Mouse (Mus musculus) spleen, postnatal 10 days (tissue): Measurements from ENCODE around the gene Atp6v1c2.

Source experiments
- DNase-seq, 2 experiments: peaks; one replicate each; pipeline ENCODE4 v3.0.0; 2021 to 2022; ENCODE audit warnings: low spot score in 2 of 2

Gene Atp6v1c2

DNA sequence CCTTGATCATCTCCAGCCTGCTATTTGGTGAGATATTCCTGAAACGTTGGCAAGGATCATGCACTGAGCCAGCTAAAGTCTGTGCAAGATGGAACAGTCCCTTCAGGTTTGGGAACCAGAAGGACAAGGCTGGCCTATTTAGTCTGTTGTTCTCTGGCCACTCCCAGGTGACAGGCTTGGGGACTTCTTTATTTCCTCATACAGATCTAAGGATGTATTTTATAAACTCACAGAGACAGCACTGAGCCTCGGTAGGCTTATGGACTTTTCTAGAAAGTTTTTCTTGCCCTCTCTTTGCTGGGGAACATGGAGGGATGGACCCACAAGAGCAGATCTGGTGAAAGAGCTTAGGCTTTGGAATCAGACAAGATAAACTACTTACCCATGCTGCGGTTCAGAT lies at the start of gene Atp6v1c2:
Gene Atp6v1c2 (minus strand): TSS at position 101 of the 400 bp plus-strand sequence.
- no peak for DNase-seq

DNA sequence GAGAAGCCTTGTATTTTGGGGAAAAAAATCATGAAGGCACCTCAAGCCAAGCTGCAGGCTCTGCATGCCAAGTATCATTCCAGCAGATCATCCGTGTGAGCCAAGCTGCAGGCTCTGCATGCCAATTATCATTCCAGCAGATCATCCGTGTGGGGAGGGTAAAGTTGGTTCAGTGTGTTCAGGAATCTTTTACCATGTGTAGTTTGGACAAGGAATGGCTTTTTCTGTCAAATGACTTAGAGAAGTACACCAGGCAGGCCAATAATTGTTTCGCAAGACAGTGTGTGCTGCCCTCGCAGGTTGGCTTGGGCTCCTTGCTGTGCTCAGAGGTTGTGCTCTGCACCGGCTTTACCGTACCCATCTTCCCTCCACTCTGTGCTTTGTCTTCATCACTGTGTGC lies 47.4 kb upstream of the Atp6v1c2 start:
- DNase-seq, result no peak

DNA sequence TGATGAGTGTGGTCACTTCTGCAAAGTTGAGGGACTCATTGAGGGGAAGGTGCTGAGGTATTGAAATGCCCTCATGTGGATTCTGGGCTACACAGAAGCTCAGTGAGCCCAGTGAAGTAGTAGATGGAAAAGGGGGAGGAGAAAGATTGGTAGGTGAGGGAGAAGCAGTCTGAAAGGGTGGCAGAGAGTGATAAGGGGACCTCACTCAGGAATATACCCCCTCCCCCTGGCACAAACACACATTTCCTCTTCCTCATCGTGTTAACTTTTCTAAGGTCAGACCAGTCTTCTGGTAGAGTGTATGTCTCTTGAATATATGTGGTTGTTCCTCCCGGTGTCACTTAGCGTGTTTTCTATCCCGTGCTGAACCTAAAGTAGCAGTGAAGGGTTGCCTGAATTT lies 46.1 kb upstream of the Atp6v1c2 start:
- no peak for DNase-seq

DNA sequence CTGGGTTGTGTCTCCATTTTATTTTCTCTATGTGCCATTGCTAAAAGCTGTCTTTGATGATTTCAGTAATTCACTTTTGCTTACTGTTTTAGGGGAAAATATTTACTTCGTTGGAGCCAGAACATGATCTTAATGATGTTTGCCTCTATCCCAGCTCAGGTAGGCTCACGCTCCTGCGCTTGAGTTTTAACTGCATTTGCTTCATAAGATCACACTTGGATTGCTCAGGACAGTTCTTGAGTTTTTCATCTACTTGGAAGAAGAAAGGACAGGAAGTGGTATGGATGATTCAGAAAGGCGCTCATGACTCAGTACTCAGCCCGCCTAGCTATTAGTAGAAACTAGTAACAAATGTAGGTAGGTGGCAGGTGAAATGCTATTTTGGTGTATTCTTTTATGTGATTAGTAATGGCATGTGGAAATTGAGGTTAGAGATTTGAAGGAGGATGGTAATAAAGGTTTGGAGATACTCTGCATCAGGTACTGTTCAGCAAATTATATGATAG lies 44.4 kb upstream of the Atp6v1c2 start:
- DNase-seq, result no peak

DNA sequence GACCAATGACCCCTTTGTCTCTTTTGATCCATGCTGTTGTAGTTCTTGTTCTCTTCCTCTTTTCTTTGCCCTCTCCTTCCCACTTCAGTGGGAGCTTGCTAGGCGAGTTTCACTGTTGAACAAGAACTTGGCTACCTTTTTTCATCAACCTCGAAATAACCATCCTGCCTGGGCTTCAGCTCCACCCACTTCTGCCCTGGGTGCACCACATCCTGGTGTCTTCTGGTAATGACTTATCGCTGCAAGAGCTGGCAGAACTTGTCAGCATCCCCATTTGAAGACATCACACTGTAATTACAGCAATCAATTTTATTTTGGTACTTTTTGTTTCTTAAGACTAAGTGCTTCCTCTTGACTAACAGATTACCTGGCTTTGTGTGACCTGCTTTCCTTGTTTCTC lies 43.5 kb upstream of the Atp6v1c2 start:
- DNase-seq, result no peak

DNA sequence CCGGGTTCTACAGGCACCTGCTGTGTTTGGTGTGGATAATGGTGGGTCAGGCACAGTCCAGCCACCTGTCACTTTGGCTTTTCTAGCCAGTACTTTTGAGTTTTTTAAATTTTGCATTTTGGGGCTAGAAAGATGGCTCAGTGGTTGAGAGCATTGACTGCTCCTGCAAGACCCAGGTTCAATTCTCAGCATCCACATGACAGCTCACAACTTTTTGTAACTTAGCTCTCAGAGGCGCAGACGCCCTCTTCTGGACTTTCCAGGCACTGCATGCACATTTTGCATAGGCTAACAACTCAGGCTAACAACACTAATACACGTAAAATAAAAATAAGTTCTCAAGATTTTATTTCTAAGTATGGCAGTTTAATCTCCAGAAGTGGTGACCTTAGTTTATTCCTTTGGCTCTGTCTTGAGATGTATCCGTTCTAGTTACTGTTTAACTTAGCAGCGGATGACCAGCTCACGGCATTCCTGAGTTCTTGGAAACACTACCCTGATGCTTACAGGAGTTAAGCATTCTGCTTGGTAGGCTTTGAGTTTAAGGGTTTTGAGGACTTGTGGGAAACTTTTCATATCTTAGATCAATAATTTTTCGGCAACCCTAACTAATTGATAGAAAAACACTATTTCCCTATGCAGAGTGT lies 42.6 kb upstream of the Atp6v1c2 start:
- peak; percentile 17 to 58 for DNase-seq

DNA sequence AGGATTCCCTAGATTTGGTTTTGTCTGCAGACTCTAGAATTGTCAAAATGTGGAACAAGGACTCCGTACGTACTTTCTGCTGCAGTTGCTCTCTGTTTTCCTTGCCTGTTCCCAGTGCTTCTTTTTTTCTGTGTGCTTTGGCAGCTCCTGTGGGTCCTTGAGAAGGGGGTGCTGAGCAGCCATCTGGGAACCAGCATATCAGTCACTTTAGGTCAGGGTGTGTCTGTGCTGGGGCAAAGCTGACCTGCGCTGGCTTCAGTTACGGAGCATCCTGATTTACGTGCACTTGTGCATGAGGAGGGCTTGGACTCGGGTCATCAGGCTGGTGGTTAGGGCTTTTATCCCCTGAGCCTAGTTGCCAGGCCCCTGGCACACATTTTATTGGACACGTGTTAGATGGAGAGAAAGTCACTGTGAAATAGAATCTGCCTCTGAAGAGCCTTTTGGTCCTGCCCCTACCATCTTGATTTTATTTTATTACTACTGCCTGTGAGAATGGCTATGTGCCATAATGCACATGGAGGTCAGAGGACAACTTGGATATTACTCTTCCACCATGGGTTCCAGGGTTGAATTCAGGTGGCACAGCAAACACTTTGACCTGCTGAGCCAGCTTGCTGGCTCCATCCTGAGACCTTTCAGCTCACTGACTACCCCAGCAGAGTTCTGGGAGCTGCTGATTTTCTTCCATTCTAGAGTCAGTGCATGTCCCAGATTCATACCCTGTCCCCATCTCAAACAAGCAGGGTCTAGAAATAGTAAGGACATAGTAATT lies 40.6 kb upstream of the Atp6v1c2 start:
- no peak for DNase-seq

DNA sequence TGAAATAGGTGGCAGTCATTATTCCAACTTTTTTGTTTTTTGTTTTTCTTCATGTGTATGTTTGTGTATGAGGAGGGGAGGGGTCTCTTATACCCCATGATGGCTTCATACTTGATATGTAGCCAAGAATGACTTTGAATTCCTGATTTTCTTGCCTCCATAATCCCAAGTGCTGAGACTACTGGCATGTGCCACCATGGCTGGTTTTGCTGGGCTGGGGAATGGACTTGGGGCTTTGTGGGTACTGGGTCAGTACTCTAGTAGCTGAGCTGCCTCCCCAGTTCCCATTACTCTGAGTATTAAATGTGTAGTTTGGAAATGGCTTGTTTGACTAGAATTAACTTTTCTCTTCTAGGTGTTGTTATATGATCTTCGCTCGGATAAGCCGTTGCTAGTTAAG lies 40.0 kb upstream of the Atp6v1c2 start:
- no peak for DNase-seq

DNA sequence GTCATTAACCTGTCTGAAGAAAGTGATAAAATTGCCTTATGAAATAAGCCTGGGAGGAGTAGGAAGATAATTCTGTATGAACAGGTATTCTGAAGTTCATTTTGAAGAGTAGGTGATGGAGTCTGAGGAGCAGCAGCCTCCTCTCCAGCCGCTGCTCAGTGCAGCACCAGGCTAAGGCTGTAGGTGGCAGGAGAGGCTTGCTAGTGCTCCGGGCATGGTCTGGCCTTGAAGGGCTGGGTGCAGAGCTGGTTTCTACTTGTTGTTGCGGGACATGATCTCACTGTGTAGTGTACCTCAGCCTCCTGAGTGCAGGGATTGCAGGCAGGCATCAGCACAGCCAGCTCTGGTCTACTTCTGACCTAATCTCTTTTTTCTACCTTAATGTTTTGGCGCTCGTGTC lies 37.8 kb upstream of the Atp6v1c2 start:
- peak; percentile 19 to 65 for DNase-seq

DNA sequence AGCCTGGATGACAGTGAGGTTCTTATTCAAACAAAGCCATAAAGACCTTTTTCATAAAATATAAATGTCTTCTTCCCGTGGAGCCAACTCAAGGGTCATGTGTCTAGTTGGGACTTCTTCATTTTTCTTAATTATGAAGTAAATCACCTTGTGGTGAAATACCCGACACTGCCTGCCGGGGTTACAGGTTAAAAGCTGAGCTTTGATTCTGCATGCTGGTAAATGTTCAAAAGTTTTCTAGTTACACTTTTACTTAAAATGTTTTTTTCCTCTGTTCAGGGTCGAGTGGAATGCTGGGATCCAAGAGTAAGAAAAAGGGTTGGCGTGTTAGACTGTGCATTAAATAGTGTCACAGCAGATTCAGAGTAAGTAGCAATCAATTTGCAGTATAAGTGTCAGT lies 33.2 kb upstream of the Atp6v1c2 start:
- DNase-seq, result no peak

DNA sequence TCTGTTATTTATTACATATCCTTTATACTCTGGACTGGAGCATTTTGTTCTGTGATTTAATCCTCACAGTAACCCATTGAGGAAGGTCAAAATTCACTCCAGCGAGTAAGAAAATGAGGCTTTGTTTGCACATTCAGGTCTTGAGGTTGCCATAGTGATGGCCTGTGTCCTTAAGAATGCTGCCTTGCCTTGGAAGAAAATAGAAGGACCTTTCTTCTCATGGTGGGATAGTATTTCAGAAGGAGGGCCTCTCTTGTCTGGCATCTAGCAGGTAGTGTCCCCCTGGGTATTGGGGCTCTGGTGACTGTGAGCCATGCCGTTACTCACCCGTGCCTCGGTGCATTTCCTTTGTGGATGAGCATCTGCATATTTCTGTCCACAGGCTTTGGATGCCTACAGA lies 31.5 kb upstream of the Atp6v1c2 start:
- DNase-seq, result no peak

DNA sequence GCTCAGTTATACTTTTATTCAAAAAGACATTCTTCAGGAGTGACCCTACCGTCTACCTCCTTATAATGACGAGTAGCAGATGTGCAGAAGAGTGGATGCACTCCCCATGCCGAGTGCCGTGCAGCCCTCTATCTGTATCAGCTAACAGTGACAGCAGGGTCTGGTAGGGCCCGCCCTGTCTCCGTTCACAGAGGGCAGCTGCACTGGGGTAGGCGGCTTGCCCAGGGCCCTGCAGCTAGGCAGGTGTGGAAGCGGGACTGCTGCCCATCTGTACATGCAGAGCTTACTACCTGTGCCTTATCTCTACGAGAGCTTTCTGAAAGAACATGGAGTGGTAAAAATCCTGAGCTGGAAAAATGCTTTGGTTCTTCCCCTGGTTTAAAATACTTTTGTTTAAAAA lies 30.9 kb upstream of the Atp6v1c2 start:
- DNase-seq, result no peak

DNA sequence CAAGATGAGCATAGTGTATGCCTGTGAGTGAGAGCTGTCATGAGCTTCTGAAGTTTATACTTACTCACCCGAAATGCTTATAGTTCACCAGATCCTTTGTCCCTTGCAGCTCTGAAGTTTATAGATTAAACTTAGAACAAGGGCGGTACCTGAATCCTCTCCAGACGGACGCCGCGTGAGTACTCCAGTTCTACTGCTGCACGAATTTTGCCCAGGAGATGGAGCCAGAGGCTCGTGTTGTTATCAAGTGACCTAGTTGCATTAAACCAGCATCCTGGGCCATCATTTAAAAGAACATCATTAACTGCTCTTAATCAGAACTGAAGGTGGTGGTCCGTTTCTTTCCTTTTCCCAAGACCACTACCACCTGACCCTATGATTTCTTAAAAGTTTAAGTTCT lies 29.8 kb upstream of the Atp6v1c2 start:
- peak in 1 of 2 experiments; percentile 23 for DNase-seq

DNA sequence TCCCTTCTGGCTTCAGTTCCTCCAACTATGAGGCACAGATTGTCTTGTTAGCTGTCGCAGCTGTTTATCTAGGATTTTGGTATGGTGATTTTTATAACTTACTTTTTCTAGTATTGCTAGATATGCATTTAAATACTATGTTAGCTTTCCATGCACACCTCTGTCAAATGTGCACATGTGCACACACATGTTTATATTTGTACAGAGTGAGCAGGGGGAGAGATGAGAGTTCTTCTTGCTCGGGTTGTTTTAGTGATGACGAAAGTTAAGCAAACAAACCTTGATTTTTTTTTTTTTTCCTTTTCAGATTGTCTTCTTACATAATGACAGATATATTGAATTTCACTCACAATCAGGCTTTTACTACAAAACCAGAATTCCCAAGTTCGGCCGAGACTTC lies 28.6 kb upstream of the Atp6v1c2 start:
- no peak for DNase-seq

DNA sequence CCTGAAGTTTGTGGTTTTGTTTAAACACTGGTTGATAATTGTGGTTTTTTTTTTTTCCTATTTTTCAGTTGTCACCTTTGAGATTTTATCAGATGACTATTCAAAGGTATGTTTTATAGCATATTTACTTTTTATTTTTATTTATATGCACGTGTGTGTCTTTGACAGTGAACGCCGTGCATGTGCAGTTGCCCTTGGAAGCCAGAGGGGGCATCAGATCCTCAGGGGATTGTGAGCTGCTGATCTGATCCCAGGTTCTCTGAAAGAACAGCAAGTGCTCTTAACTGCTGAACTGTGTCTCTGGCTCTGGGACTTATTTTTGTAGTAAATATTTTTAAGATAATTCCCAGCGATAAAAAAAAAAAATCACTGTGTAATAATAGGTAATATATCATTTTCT lies 27.7 kb upstream of the Atp6v1c2 start:
- no peak for DNase-seq

DNA sequence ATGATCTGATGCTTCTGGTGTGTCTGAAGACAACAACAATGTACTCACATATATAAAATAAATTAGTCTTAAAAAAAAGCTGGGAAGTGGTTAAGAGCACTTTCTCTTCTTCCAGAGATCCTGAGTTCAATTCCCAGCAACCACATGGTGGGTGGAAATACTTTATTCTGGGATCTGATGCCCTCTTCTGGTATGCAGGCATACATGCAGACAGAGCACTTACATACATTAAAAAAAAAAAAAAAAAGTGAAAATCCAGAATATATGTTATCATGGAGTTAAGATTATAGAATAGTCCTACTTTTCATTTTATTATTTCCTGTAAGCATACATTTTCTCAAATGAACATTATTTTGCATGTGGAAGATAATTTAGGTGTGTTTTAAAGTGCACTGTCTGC lies 20.9 kb upstream of the Atp6v1c2 start:
- DNase-seq, result no peak

DNA sequence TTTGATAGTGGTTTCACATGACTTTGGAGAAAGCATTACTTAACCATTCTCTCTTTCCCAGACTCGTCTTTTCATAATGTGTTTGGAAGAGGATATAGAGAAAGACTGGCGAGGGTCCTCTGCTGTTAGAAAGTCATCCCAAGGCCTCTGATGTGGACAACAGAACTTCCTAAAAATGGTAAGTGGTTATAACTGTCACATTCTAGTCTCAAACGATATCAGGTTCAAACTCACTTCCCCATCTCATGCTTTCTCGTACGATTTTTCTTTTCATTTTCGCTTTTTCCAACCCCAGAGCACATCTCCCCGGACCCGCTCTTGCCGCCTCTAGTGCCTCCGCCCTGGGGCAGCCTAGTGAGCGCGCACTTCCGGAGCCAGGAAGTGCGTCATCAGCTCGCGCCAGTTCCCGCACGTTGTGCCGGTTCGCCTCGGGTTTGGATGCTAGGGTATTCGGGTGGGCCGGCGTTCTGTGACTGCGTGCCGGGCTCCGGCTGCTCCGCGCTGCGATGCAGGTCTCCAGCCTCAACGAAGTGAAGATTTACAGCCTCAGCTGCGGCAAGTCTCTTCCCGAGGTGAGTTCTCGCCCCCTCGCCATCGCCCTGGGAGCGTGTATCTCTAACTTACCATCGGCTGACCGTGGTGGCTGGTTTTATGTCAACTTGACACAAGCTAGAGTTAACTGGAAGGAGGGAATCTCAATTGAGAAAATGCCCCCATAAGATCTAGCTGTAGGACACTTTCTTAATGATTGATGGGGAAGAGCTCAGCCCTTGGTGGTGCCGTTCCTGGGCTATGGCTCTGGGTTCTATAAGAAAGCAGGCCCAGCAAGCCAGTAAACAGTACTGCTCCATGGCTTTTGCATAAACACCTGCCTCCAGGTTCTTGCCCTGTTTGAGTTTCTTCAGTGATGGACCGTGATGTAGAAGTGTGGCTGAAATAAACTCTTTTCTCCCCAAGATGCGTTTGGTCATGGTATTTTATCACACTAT lies 19.2 kb upstream of the Atp6v1c2 start, which contains the start of gene Nol10:
Gene Nol10 (plus strand): TSS at position 411 of the 989 bp plus-strand sequence.
- DNase-seq, result peak; percentile 69 to 93

DNA sequence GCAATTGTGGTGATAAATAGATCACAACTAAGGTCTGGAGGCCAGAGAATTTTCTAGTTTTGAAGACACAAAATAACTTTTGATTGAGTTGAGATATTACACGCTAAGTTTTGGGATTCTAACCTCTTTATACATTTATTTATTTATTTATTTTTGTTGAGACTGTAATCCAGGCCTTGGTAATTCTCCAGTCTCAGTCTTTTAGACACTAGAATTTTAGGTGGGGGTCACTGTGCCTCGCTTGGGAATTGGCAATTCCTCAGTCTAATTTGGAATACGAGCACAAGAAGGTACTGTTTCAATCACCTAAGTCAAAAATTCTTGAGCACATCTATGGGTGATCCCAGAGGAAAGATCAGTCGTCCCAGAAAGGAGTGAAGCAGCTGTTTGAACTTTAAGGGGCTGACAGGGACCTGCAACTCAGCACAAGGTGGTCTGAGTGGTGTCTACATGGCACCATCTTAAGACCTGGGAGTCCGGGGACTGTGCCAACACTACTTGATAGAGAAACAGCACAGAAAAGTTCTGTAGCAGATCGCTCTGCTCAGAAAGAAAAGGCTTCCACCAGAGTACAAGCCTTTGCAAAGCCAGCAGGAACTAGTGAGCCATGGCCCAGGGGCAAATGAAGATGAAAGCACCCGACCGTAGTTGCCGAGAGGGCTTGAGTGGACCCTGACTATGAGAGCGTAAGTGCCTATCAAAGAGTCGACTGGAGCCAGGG lies 18.3 kb upstream of the Atp6v1c2 start:
- peak; percentile 26 to 28 for DNase-seq

DNA sequence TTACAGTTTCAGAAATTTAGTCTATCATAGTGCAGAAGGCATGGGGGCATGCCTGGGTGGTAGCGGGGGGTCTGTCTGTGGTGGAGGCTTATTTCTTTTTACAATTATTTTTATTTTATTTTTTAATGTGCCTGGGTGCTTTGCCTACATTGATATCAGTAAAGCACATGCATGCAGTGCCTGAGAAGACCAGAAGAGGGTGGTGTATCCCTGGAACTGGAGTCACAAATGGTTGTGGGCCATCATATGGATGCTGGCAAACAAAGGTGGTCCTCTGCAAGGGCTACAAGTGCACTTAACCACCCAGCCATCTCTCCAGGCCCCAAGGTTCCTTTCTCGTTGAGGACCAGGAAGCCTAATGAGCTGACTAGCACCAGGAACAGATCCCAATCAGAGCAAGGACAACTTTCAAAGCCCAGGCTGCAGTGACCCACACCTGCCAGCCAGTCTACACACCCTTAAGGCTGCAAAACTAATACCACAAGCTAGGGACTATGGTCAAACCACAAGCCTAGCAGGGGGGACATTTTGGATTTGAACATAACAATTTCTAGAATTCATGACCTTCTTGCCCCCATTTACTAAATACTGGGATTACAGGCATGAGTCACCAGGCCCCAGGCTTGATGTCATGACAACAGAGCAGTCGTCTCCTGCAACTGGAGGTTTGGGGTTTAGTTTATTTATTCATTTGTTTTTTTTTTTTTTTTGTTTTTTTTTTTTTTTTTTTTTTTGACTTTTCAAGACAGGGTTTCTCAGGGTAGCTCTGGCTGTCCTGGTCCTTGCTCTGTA lies 10.2 kb upstream of the Atp6v1c2 start:
- no peak for DNase-seq

DNA sequence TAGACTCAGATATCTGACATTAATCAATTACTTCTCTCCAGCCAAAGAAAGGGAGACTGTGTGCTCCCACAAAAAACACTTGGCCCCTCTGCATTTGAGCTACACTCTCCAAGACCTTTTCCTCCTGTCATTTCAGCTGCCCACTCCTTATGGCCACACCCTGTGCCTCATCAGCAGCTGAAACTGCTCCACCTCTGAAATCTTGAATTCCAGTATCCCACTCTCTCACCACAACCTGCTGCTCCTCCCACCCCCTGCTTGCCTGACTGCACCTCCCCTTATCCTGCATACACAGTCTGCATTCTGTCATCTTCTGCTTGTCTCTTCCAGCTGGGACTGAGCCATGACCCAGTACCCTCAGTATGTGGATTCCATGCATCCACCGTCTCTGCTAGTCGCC lies 9.2 kb upstream of the Atp6v1c2 start:
- no peak for DNase-seq

DNA sequence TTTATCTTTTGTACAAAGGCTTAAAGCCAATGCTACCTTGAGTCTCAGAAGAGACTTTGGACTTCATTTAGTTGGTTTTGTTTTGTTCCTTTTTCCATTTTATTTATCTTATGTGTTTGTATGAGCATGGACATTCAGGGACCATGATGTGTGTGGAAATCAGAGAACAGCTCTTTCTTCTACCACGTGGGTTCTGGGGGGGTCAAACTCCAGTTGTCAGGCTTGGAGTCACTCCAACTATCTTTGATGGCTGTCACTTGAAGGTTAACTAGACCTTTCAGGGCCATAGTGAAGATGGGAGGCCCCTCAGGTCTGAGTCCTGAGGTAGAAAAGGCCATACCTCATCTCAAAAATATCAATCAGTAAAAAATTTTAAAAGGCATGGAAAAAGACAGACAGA lies 4.3 kb upstream of the Atp6v1c2 start:
- DNase-seq, result no peak
